Mouse (Mus musculus): ENCODE measurements at regions not wholly inside any gene's neighbourhood (a gene's known extent, or its start where the extent isn't known, plus 50 kb on each side); places are given as distances from the start of the nearest gene placed in this dataset.
A peak's percentile ranks its signal among the peaks of the same experiment; 100 is the strongest.

- ATAC-seq (replicated peaks; ENCODE audit: poor library complexity, severe bottlenecking), result peak; percentile 87
These were observed 68.6 kb upstream of the Rph3a start for GRCm38 (mm10) chr5:121078531-121078930.

GRCm38 (mm10) chr5:121076741-121077140 is 66.8 kb upstream of the Rph3a start:
- ATAC-seq (replicated peaks; ENCODE audit: poor library complexity, severe bottlenecking), result no peak

GRCm38 (mm10) chr5:121068821-121069220 is 58.9 kb upstream of the Rph3a start:
- no peak for ATAC-seq (replicated peaks; ENCODE audit: poor library complexity, severe bottlenecking)

- no peak for ATAC-seq (replicated peaks; ENCODE audit: poor library complexity, severe bottlenecking)
These were observed 54.8 kb upstream of the Rph3a start for GRCm38 (mm10) chr5:121064721-121065120.

GRCm38 (mm10) chr5:121062930-121063584 is 53.2 kb upstream of the Rph3a start:
- ATAC-seq (replicated peaks; ENCODE audit: poor library complexity, severe bottlenecking), result no peak

- no peak for ATAC-seq (replicated peaks; ENCODE audit: poor library complexity, severe bottlenecking)
These were observed 51.8 kb upstream of the Rph3a start for GRCm38 (mm10) chr5:121061688-121062087.

All from granulocyte monocyte progenitor cell, adult 5-6 weeks (primary cell).